Mouse (Mus musculus): ENCODE results near the gene Nr1h2.

The Nr1h2 gene

GRCm38 (mm10) chr7:44551301-44551700 lies 2.5 kb downstream of the Nr1h2 start:
- CTCF ChIA-PET, result no interaction called here

DNA sequence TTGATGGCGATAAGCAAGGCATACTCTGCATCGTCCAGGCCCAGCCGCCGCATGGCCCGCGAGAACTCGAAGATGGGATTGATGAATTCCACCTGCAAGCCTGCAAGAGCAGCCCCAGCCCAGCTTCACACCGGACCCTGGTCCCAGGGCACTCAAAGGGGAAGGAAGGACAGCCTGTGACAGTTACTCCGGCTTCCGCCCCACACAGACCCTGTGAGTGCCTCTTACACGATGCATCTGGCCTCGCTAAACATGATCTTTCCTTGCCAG lies 3.4 kb downstream of the Nr1h2 start:
- CTCF ChIA-PET, result no interaction called here

DNA sequence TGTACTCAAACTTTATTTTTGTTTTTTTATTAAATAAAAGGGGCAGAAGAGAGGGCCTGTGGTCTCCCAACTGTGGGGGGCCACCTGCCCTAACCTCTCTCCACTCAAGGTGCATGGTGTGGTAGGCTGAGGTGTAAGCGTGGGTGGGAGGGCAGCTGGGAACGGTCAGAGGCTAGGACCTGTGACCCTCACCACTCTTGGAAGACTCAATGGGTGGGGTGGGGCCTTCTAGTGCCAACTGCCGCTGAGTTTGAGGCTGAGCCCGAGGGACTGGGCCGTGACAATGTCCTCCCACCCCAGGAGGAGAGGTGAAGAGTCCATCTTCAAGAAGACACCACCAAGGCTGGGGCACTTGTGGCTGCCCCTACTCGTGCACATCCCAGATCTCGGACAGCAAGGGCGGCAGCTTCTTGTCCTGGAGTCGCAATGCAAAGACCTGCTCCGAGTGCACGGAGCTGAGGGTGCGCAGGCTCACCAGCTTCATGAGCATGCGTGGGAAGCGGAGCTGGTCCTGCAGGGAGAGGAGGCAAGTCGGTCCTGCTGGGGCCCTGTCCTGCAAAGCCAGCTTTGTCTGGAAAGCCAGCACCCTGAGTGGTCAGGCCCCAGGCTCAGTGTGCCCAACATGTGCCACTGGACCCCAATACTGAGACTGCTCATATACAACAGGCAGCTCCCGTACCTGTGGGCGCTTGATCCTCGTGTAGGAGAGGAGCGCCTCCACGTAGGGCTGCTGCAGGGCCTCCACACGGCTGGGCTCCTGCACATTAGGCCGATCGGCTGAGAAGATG lies 3.9 kb downstream of the Nr1h2 start:
- CTCF ChIA-PET, result no interaction called here

- CTCF ChIA-PET, result interaction anchor here (0.6 to 1.6 kb wide), 5 partner anchors 19 to 50 kb away, joined by 3 to 10 read pairs (median 5); no protein-coding TSS in a partner anchor
Observed at GRCm38 (mm10) chr7:44548497-44549087, 5.2 kb downstream of the Nr1h2 start, which contains the start of gene Pold1. Pold1 (minus strand) TSS chr7:44548849.

DNA sequence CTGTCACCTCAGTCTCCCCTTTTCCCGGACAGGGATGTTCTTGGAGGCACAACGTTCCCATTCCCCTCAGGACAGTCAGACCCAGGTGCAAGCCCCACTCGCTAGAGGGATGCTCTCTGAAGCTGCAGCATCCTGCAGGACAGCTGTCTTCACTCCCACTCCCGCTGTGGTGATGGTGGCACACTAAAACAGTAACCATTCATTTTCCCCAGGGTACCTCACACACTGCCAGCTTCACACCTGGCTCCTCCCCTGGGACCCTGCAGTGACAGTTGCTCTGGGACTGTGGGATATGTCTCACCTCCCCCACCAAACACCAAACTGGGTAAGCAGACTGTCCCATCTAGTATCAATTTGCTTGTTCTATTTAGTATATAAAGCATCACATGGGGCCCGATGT lies 6.0 kb downstream of the Nr1h2 start:
- CTCF ChIA-PET, result interaction anchor here (0.6 to 1.6 kb wide), 4 partner anchors 16 to 35 kb away, joined by 3 to 10 read pairs (median 6); no protein-coding TSS in a partner anchor

DNA sequence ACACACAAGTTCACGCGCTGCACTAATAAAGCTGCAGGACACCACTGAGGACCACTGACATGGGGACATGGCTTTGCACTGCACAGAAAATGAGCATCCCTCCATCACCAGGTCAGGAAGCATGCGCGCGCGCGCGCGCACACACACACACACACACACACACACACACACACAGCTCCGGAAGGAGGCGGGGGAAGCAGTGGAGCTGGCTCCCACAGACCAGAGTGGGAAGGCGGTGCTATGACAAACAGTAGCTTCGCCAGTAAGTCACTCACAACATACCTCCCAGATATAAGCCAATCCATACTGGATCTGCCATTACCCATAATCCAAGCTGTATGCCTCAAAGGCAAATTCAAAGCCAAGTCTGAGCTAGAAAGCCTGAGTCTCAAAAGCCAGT lies 6.7 kb downstream of the Nr1h2 start:
- CTCF ChIA-PET, result interaction anchor here (0.8 to 1.2 kb wide), 3 partner anchors 15 to 25 kb away, joined by 3 to 4 read pairs (median 3); no protein-coding TSS in a partner anchor

- CTCF ChIA-PET, result interaction anchor here (0.9 to 1.1 kb wide), 2 partner anchors 25 to 240 kb away, joined by 3 read pairs; partner anchors contain the start of gene Clec11a
Observed at GRCm38 (mm10) chr7:44546274-44546673, 7.5 kb downstream of the Nr1h2 start.

DNA sequence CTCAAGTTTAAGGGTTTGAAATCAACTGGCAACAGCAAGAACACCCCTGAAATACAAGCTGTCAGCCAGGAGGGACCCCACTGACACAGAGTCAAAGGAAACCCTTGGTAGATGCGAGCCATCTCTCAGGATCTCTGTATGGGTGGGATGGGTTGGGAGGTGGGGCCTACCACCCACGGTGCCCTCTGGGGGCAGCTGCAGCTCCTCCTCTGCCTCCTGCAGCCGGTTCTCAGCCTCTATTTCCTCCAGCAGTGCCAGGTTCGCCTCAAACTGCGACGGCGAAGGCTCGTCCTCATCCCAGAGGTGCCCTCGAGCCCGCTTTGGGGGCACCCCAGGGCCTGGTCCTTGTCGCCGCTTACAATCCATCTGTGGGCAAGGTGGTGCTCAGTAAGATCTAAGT lies 10.7 kb downstream of the Nr1h2 start:
- CTCF ChIA-PET, result interaction anchor here (0.6 kb wide), 1 partner anchor 11 kb away, joined by 10 read pairs; the partner anchor contains the start of gene Nr1h2

DNA sequence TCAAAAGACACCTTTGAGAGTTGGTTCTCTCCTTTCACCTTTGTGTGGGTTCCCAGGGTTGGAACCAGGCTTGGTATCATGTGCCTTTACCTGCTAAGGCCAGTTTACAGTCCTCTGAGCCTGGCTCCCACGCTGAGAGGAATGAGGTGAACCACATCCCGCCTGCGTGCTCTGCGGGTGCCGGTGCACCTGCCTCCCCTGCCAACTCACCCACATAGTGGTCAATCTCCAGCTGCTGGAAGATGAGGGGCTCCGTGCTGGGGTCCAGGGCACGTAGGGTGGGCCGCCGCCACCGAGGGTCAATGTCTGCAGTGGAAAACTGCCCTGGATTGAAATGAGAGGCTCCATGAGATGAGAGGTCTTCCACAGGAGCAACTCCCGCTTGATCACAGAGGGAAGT lies 11.2 kb downstream of the Nr1h2 start:
- CTCF ChIA-PET, result no interaction called here

DNA sequence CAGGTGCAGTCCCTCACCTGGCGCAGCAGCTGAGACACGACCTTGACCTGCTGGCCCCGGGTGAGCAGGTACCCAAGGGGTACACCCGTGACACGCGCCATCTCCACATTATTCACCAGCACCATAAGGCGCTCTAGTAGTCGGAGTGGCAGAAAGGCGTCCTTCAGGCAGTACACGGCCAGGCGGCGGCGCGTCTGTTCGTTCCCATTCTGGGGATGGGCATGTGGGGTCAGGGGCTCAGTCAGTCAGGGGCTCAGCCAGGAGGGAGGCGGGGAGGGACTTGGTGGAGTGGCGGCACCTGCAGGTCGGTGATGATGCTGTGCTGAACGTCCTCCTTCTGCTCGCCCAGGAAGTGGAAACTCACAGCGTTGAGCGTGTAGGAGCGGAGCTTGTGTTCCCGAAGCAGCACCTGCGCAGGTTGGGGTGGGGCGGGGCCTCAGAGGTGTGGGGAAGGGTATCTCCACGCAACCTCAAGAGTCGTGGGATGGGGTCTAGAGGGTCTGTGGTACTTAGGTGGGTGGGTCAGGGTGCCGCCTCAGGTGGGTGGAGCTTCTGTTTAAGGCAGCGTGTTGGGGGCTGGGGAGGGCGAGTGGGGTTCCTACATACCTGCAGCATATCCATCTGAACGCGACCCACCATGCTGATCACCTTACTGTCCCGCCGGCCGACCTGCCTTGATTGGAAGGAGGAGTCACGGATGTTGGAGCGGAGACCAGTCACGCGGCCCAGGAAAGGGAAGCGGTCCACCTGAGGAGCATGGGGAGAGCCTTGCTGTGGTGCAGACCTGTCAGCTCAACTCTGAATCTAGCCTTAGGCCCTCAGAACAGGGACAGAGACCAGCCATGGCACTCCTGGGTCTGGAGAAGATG lies 14.8 kb downstream of the Nr1h2 start:
- CTCF ChIA-PET, result no interaction called here

GRCm38 (mm10) chr7:44537496-44537895 lies 16.3 kb downstream of the Nr1h2 start:
- CTCF ChIA-PET, result interaction anchor here (0.9 kb wide), 1 partner anchor 8 kb away, joined by 3 read pairs; no protein-coding TSS in a partner anchor

GRCm38 (mm10) chr7:44537009-44537408 lies 16.7 kb downstream of the Nr1h2 start:
- CTCF ChIA-PET, result interaction anchor here (0.9 to 2.0 kb wide), 2 partner anchors 8 to 11 kb away, joined by 3 to 6 read pairs; no protein-coding TSS in a partner anchor

DNA sequence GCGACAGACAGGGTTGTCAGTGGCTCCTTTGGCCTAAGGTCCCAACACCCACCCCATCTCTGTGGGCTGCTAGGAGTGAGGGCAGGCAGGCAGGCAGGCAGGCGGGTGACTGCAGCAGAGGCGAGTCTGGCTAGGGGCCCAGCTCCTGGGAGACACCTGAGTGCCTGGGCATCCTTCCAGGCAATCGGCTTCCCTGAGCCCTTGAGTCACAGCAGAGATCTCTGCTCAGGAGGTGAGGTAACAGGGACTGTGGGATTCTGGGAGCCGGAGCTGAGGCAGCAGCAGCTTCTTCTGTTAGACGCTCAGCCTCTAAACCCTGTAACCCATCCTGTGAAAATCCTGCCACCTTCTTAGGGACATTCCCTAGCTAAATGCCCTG lies 17.2 kb downstream of the Nr1h2 start:
- CTCF ChIA-PET, result interaction anchor here (0.6 to 2.0 kb wide), 3 partner anchors 9 to 758 kb away, joined by 3 to 6 read pairs (median 6); no protein-coding TSS in a partner anchor

- CTCF ChIA-PET, result interaction anchor here (0.6 to 2.0 kb wide), 2 partner anchors 10 to 758 kb away, joined by 6 read pairs; no protein-coding TSS in a partner anchor
Observed at GRCm38 (mm10) chr7:44535657-44536589, 17.8 kb downstream of the Nr1h2 start.

DNA sequence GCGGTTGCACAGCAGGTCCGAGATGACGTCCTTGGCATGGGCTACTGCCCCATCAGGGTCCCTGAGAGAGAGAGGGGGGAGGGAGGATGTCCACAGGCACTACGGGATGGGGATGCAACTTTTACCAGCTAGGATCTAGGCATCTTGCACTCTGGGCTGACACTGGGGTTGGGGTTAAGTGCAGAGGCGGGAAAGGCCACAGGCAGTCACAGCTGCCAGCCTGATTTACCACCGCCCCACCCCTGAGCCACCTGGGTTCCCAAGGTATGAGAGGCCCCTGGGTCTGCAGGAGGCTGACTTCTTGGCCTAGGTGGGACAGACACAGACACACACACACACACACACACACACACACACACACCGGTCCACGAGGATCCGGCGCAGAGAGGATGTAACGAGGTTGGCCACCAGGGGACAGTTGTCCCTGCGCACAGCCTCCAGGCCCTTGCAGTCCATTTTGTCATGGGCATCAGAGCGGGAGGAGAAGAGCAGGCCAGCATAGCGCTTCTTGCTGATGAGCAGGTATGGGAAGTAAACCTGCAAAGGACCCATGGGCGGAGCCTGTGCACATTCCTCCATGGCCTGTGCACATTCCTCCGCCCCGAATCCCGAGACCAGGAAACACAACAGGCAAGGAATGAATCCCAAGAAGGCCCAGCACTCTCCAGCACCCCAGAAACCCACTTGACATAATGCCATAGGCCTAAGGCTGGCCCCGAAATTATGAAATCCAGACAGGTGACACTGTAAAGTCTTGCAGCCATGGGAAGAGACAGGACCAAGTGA lies 18.9 kb downstream of the Nr1h2 start:
- CTCF ChIA-PET, result interaction anchor here (2.0 kb wide), 1 partner anchor 9 kb away, joined by 6 read pairs; no protein-coding TSS in a partner anchor

- CTCF ChIA-PET, result no interaction called here
Observed at GRCm38 (mm10) chr7:44534242-44534641, 19.5 kb downstream of the Nr1h2 start.

- CTCF ChIA-PET, result no interaction called here
Observed at GRCm38 (mm10) chr7:44533746-44534045, 20.1 kb downstream of the Nr1h2 start.

DNA sequence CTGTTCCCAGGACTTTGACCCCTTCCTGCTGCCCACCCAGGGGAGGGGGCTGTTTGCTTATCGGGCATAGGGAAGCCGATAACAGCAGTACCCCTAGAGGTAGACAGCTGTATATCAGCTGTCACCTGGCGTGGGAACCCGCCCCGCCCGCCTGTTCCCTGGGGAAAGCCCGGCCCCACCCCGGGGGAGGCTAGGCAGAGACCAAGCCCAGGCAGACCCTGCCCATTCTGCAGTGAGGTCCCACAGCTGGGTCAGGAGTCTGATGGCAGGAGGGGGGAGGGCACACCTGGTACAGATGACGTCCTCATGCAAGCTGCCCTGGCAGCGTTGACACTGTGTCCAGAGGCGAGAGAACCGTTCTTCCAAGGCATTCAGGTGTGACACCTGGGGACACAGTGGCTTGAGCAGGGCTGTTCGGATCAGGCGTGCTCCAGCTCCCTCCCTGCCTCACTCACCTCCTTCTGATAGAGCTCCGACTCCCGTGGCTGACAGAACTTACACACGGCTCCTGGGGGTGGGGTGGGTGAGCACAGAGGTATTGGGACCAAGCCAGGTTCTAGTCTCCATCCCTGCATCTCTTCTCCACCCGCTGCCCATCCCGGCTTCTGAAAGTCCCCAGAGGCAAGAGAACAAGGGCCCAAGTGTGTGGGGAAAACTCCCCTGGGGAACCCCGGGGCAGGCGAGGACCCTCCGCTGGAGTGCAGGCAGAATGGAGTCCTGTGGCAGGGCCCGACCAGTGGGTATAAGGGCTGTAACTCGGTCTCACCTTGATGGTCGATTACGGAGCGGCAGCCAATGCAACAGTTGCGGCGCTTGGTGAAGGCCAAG lies 20.6 kb downstream of the Nr1h2 start:
- CTCF ChIA-PET, result interaction anchor here (1.2 kb wide), 1 partner anchor 12 kb away, joined by 3 read pairs; no protein-coding TSS in a partner anchor
